Mouse (Mus musculus) G1E-ER4 (cell line): ENCODE results near the gene Uck2. TPM values are rescaled to one million over a fixed set of nuclear protein-coding genes. Genes with fewer than 3 reads are reported as not detected.

ENCODE experiments used
- GATA1 ChIP-seq: IDR thresholded peaks from one replicate; pipeline ENCODE4 v1.8.0; 2012; ENCODE audit warnings: low read length, inconsistent platforms
- polyA plus RNA-seq: library from polyadenylated mRNA; stranded (reverse); fragments of >175 nt; gene quantifications from 2 replicates; pipeline ENCODE4 v1.2.3, GENCODE M21; 2012

The Uck2 gene
- polyA plus RNA-seq, 1 experiment, result 375 TPM

GRCm38 (mm10) chr1:167288665-167289538 lies 3.8 kb upstream of the Uck2 start:
- no peak for TF ChIP-seq GATA1

GRCm38 (mm10) chr1:167287156-167287555 lies 2.0 kb upstream of the Uck2 start:
- TF ChIP-seq GATA1, result no peak

GRCm38 (mm10) chr1:167285356-167285755 lies 236 bp upstream of the Uck2 start:
- no peak for TF ChIP-seq GATA1

- TF ChIP-seq GATA1, result no peak
Measured at GRCm38 (mm10) chr1:167284837-167285319, 242 bp downstream of the Uck2 start.

- no peak for TF ChIP-seq GATA1
Measured at GRCm38 (mm10) chr1:167284258-167284836, 773 bp downstream of the Uck2 start.

- TF ChIP-seq GATA1, result no peak
Measured at GRCm38 (mm10) chr1:167283441-167284257, 1.5 kb downstream of the Uck2 start.

- no peak for TF ChIP-seq GATA1
Measured at GRCm38 (mm10) chr1:167282768-167283167, 2.4 kb downstream of the Uck2 start.

GRCm38 (mm10) chr1:167282112-167282511 lies 3.0 kb downstream of the Uck2 start:
- no peak for TF ChIP-seq GATA1

GRCm38 (mm10) chr1:167280061-167280460 lies 5.1 kb downstream of the Uck2 start:
- no peak for TF ChIP-seq GATA1

GRCm38 (mm10) chr1:167279160-167279715 lies 5.9 kb downstream of the Uck2 start:
- no peak for TF ChIP-seq GATA1

- TF ChIP-seq GATA1, result no peak
Measured at GRCm38 (mm10) chr1:167278395-167278794, 6.7 kb downstream of the Uck2 start.

- TF ChIP-seq GATA1, result no peak
Measured at GRCm38 (mm10) chr1:167274646-167275390, 10.3 kb downstream of the Uck2 start.

- TF ChIP-seq GATA1, result no peak
Measured at GRCm38 (mm10) chr1:167273380-167274163, 11.5 kb downstream of the Uck2 start.

GRCm38 (mm10) chr1:167271841-167272240 lies 13.3 kb downstream of the Uck2 start:
- no peak for TF ChIP-seq GATA1

GRCm38 (mm10) chr1:167271304-167271703 lies 13.8 kb downstream of the Uck2 start:
- no peak for TF ChIP-seq GATA1
